Mouse (Mus musculus) splenic B cell, adult 2 months (primary cell): Measurements from ENCODE around the gene Gm21828.
"Not testable (repeated sequence)": the region's sequence is repeated elsewhere in the genome, so short reads cannot be mapped to it uniquely, and the experiment has no call there.

Source experiments
- DNase-seq: peaks from one replicate; pipeline ENCODE4 v3.0.0-alpha.2; 2011; ENCODE audit warnings: low read depth, low spot score
- H3K27me3 ChIP-seq: 2 replicates; pipeline ENCODE4 v1.6.1; 2012; ENCODE audit warnings: mild to moderate bottlenecking, low read length, moderate library complexity, mixed read lengths; ENCODE audit not compliant: control insufficient read depth, poor library complexity, insufficient read depth, severe bottlenecking
- H3K36me3 ChIP-seq: 2 replicates; pipeline ENCODE4 v1.6.1; 2012; ENCODE audit warnings: mild to moderate bottlenecking, low read length, moderate library complexity, mixed read lengths; ENCODE audit not compliant: control insufficient read depth, poor library complexity, insufficient read depth, severe bottlenecking

Gm21828 gene

DNA sequence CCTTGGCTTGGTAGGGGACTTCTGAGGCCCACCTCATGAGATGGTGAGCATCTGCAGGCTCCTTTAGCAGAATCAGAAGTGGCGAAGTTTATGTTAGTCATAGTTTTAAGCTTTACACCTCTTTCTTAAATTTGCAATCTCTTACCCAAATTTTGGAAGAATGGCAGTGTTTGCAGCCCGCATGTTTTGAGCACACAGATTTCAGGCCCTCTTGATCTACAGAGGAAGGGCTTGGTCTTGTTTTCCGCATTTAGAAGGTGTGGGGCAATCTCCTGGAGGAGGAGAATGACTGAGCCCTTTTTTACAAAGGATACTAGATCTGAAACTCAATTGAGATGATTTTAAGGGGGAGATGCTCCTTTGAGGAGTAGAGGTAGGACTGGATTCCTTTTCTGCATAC lies at the start of gene Gm21828:
Gene Gm21828 (minus strand): TSS at position 101 of the 400 bp plus-strand sequence.
- not testable (repeated sequence) for H3K27me3 ChIP-seq, H3K36me3 ChIP-seq, DNase-seq

DNA sequence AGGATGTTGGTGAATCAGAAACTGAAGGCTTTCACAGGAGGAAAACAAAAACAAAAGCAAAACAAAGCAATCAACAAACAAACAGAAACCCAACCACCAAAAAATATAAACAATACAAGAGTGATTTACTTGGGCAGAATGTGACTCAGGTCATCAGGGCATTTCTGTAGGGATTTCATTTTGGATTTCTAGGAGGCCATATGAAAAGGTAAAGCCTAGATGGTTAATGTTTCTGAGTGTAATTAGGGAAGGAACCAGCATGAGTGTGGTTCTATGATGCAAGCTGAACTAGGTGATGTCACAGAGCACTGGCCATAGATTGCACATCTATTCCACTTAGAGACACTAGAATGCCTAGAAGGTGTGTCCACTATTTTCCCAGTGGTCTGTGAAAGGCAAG lies 28.4 kb upstream of the Gm21828 start, which contains the start of the genes Gm21440 and Gm21454:
Gene Gm21440 (plus strand): TSS at position 301 of the 400 bp plus-strand sequence.
Gene Gm21454 (plus strand): TSS at position 352 of the 400 bp plus-strand sequence.
- not testable (repeated sequence) for H3K27me3 ChIP-seq, DNase-seq, H3K36me3 ChIP-seq
